Comparison of ENCODE assay signal across 21 mouse cellular contexts in genomic region chr11:118502990-118503389, GRCm38 (mm10). TPM values are rescaled to one million over a fixed set of nuclear protein-coding genes. Genes with fewer than 3 reads are reported as not detected.
DNase-seq lines count a peak whose midpoint lies in the region; ATAC-seq and TF ChIP-seq lines count a peak whose summit lies in the region.
"Had no signal": no experiment of that assay in that cellular context is flagged by ENCODE, and none has a peak within 500 bp of the region (broad histone marks: within the 10 kb centered on the region; RNA-seq: fewer than 3 reads in every experiment).

No protein-coding gene starts in this region.

- H3K4me3 ChIP-seq in heart, embryonic 13.5 days: no peak overlapping the region
- H3K4me3 ChIP-seq in midbrain, embryonic 13.5 days (replicated peaks): no peak overlapping the region
- H3K4me3 ChIP-seq in midbrain, embryonic 10.5 days: no peak overlapping the region
- H3K4me3 ChIP-seq in embryonic facial prominence, embryonic 10.5 days: peak overlapping the region; percentile 31
- no peak overlapping the region for H3K4me3 ChIP-seq in limb, embryonic 14.5 days (replicated peaks; ENCODE audit: low read length)
- H3K4me3 ChIP-seq: forebrain, embryonic 12.5 days; hindbrain, embryonic 15.5 days; lung, embryonic 15.5 days had no signal

- H3K27me3 ChIP-seq in heart, embryonic 13.5 days (replicated peaks): peaks cover 80% of the 10 kb centered on the region
- peaks cover 21% of the 10 kb centered on the region for H3K27me3 ChIP-seq in midbrain, embryonic 13.5 days
- H3K27me3 ChIP-seq in midbrain, embryonic 10.5 days (ENCODE audit: low read depth, poor library complexity, severe bottlenecking): peaks cover 38% of the 10 kb centered on the region
- H3K27me3 ChIP-seq in embryonic facial prominence, embryonic 10.5 days (replicated peaks; ENCODE audit: low read depth, poor library complexity, severe bottlenecking): peaks cover 48% of the 10 kb centered on the region
- peaks cover 12% of the 10 kb centered on the region; the same call in 1 of the 2 replicates for H3K27me3 ChIP-seq in limb, embryonic 14.5 days (ENCODE audit: control insufficient read depth, insufficient read depth, low read length)
- H3K27me3 ChIP-seq: hindbrain, embryonic 15.5 days had no signal

- no peak for TF ChIP-seq POLR2A in limb, embryonic 14.5 days (IDR thresholded peaks at IDR 0.05; ENCODE audit: borderline replicate concordance, extremely low read depth, insufficient read depth, insufficient read length)

- H3K4me1 ChIP-seq in heart, embryonic 13.5 days: peaks cover 11% of the 10 kb centered on the region
- H3K4me1 ChIP-seq in midbrain, embryonic 13.5 days (replicated peaks): peaks cover 16% of the 10 kb centered on the region
- H3K4me1 ChIP-seq in midbrain, embryonic 10.5 days: peaks cover 24% of the 10 kb centered on the region
- peaks cover 32% of the 10 kb centered on the region for H3K4me1 ChIP-seq in embryonic facial prominence, embryonic 10.5 days
- H3K4me1 ChIP-seq in limb, embryonic 14.5 days (ENCODE audit: control insufficient read depth, insufficient read depth, low read length): no peaks in the 10 kb centered on the region

- 26% methylated on average over 6 of the region's 6 CpGs for WGBS in heart, embryonic 13.5 days
- 61% methylated on average over 6 of the region's 6 CpGs for WGBS in midbrain, embryonic 13.5 days
- WGBS in midbrain, embryonic 10.5 days: 67% methylated on average over 6 of the region's 6 CpGs
- WGBS in embryonic facial prominence, embryonic 10.5 days: 50% methylated on average over 6 of the region's 6 CpGs
- 61% methylated on average over 6 of the region's 6 CpGs for WGBS in limb, embryonic 14.5 days

- no peak for ATAC-seq in heart, embryonic 13.5 days (ENCODE audit: extremely low read depth, insufficient number of reproducible peaks, low FRiP score, low TSS enrichment)
- ATAC-seq in midbrain, embryonic 13.5 days: no peak
- ATAC-seq in limb, embryonic 14.5 days (ENCODE audit: low FRiP score, low read depth): no peak
- no peak for ATAC-seq in erythroid progenitor cell, adult 5-6 weeks (replicated peaks; ENCODE audit: low FRiP score, poor library complexity, severe bottlenecking)

- no peak for DNase-seq in heart, postnatal 25 days (ENCODE audit: low spot score)
- no peak for DNase-seq in midbrain, embryonic 10.5 days (ENCODE audit: low spot score)
- DNase-seq in embryonic facial prominence, embryonic 10.5 days (ENCODE audit: low spot score): no peak
- DNase-seq in limb, embryonic 14.5 days (ENCODE audit: low spot score): no peak
- no peak for DNase-seq in right cerebral cortex, postnatal 25 days
- DNase-seq: adrenal gland, adult 8-10 months; B cell, adult 2 months; cerebellum, adult 9-10 months; gastrocnemius, postnatal 10 days; heart, adult 11 months; heart, postnatal 14 days; kidney, adult 18-20 months; kidney, postnatal 10 days; lung, postnatal 4 days had no signal

- intact Hi-C loops in heart, postnatal 25 days (cut with DNase I): no loop called here

- no peak overlapping the region for H3K27ac ChIP-seq in heart, embryonic 13.5 days (replicated peaks)
- H3K27ac ChIP-seq in midbrain, embryonic 13.5 days: no peak overlapping the region
- H3K27ac ChIP-seq in midbrain, embryonic 10.5 days (replicated peaks): no peak overlapping the region
- peak overlapping the region; percentile 21; the same call in 1 of the 2 replicates for H3K27ac ChIP-seq in embryonic facial prominence, embryonic 10.5 days (replicated peaks)
- no peak overlapping the region for H3K27ac ChIP-seq in limb, embryonic 14.5 days (replicated peaks; ENCODE audit: low read depth, low read length)
- H3K27ac ChIP-seq: forebrain, embryonic 12.5 days; hindbrain, embryonic 15.5 days; liver, embryonic 14.5 days; lung, embryonic 15.5 days had no signal

- H3K9me3 ChIP-seq in heart, embryonic 13.5 days: no peaks in the 10 kb centered on the region
- no peaks in the 10 kb centered on the region for H3K9me3 ChIP-seq in midbrain, embryonic 13.5 days
- no peaks in the 10 kb centered on the region for H3K9me3 ChIP-seq in midbrain, embryonic 10.5 days (replicated peaks)
- no peaks in the 10 kb centered on the region for H3K9me3 ChIP-seq in embryonic facial prominence, embryonic 10.5 days
- no peaks in the 10 kb centered on the region for H3K9me3 ChIP-seq in limb, embryonic 14.5 days (ENCODE audit: control insufficient read depth, low read length)
- H3K9me3 ChIP-seq: forebrain, embryonic 12.5 days; hindbrain, embryonic 15.5 days; lung, embryonic 15.5 days had no signal

- H3K36me3 ChIP-seq in heart, embryonic 13.5 days: no peaks in the 10 kb centered on the region
- H3K36me3 ChIP-seq in midbrain, embryonic 13.5 days: no peaks in the 10 kb centered on the region
- H3K36me3 ChIP-seq in midbrain, embryonic 10.5 days: no peaks in the 10 kb centered on the region
- H3K36me3 ChIP-seq in embryonic facial prominence, embryonic 10.5 days (replicated peaks): no peaks in the 10 kb centered on the region
- H3K36me3 ChIP-seq in limb, embryonic 14.5 days (ENCODE audit: control insufficient read depth, insufficient read depth, low read length): no peaks in the 10 kb centered on the region
- H3K36me3 ChIP-seq: forebrain, embryonic 12.5 days; hindbrain, embryonic 15.5 days; lung, embryonic 15.5 days had no signal

- H3K9ac ChIP-seq in heart, embryonic 13.5 days: no peak overlapping the region
- no peak overlapping the region for H3K9ac ChIP-seq in midbrain, embryonic 13.5 days (replicated peaks)
- H3K9ac ChIP-seq in limb, embryonic 14.5 days (ENCODE audit: low read depth, low read length, severe bottlenecking): 0 out of 2 replicates have a peak overlapping the region, but pooled peaks have one; percentile 16
- H3K9ac ChIP-seq: forebrain, embryonic 12.5 days; hindbrain, embryonic 15.5 days; liver, embryonic 14.5 days; lung, embryonic 15.5 days had no signal

- peak overlapping the region; percentile 35; the same call in 1 of the 2 replicates for H3K4me2 ChIP-seq in heart, embryonic 13.5 days
- H3K4me2 ChIP-seq in midbrain, embryonic 13.5 days (replicated peaks): 0 out of 2 replicates have a peak overlapping the region, but pooled peaks have one; percentile 5
- no peak overlapping the region for H3K4me2 ChIP-seq in limb, embryonic 14.5 days (replicated peaks; ENCODE audit: low read depth, low read length, severe bottlenecking)
- H3K4me2 ChIP-seq: forebrain, embryonic 12.5 days; lung, embryonic 15.5 days had no signal

RNA-seq across cellular contexts. Expression of gene Engase, which starts 26.4 kb away (rescaled TPM):
- 4.4 and 5.0 TPM in 2 replicates for polyA plus RNA-seq in heart, embryonic 13.5 days (2015; fragmentation: Nextera tagmentation; extraction: Ambion mirVana)
- 1 to 10 TPM; 5.7 to 6.3 TPM for total RNA-seq in heart, postnatal 25 days (2021)
- 6.3 and 6.4 TPM in 2 replicates for polyA plus RNA-seq in midbrain, embryonic 13.5 days (2015; fragmentation: Nextera tagmentation; extraction: Ambion mirVana)
- polyA plus RNA-seq in midbrain, embryonic 10.5 days (2016; fragmentation: Nextera tagmentation; extraction: Ambion mirVana): 7.3 and 8.6 TPM in 2 replicates
- 7.9 and 8.5 TPM in 2 replicates for polyA plus RNA-seq in embryonic facial prominence, embryonic 10.5 days (2016; fragmentation: Nextera tagmentation; extraction: Ambion mirVana)
- 7.9 and 9.6 TPM in 2 replicates for polyA plus RNA-seq in limb, embryonic 14.5 days (2012; rRNA removed)
- 4.5 and 7.9 TPM in 2 replicates for polyA plus RNA-seq in limb, embryonic 14.5 days (2014; fragmentation: Nextera tagmentation; extraction: Ambion mirVana)
- not detected in 2 replicates for total RNA-seq in erythroid progenitor cell, adult 5-6 weeks (2015; ENCODE audit: low replicate concordance)
- 9.4 TPM in 1 of 2 replicates, not detected in the other for total RNA-seq in erythroid progenitor cell, adult 5-6 weeks (2017; ENCODE audit: low replicate concordance)
